Mouse (Mus musculus): ENCODE measurements at regions not wholly inside any gene's neighbourhood (a gene's known extent, or its start where the extent isn't known, plus 50 kb on each side); places are given as distances from the start of the nearest gene placed in this dataset.

- intact Hi-C loops (cut with DNase I) = loop anchor here (5.0 kb wide), 2 partner anchors 713 to 1238 kb away; no protein-coding TSS in a partner anchor
Measured at GRCm38 (mm10) chr15:30029257-30029899, 143.0 kb upstream of the Ctnnd2 start.

GRCm38 (mm10) chr15:30035367-30035766 lies 137.0 kb upstream of the Ctnnd2 start:
- DNase-seq (ENCODE audit: low spot score in 2 of 2) = peak in 1 of 2 experiments; percentile 54
- intact Hi-C loops (cut with DNase I) = no loop called here

More at GRCm38 (mm10) chr15:30029257-30029899, 143.0 kb upstream of the Ctnnd2 start:
- peak; percentile 67 to 83 for DNase-seq (ENCODE audit: low spot score in 2 of 2)

GRCm38 (mm10) chr15:30050851-30051250 lies 121.5 kb upstream of the Ctnnd2 start:
- intact Hi-C loops (cut with DNase I) = no loop called here
- DNase-seq (ENCODE audit: low spot score in 2 of 2) = no peak

DNA sequence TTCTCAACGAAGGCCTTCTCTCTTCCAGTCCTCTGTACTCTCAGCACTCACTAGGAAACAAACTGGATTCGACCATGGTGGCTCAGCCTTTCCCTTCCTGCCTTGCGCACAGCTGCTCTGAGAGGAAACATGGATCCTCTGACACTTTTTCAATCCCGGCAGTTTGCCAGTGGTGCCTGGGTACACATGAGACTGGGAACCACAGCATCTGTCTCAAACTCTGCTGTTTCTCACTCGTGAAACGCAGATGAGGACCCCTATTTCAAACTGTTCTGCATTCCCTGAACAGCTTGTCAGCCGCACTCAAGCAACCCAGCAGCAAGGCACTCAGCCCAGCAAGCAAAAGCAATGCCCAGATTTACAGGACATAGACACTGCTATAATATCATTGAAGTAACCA lies 112.6 kb upstream of the Ctnnd2 start:
- no peak for DNase-seq (ENCODE audit: low spot score in 2 of 2)
- intact Hi-C loops (cut with DNase I) = no loop called here

DNA sequence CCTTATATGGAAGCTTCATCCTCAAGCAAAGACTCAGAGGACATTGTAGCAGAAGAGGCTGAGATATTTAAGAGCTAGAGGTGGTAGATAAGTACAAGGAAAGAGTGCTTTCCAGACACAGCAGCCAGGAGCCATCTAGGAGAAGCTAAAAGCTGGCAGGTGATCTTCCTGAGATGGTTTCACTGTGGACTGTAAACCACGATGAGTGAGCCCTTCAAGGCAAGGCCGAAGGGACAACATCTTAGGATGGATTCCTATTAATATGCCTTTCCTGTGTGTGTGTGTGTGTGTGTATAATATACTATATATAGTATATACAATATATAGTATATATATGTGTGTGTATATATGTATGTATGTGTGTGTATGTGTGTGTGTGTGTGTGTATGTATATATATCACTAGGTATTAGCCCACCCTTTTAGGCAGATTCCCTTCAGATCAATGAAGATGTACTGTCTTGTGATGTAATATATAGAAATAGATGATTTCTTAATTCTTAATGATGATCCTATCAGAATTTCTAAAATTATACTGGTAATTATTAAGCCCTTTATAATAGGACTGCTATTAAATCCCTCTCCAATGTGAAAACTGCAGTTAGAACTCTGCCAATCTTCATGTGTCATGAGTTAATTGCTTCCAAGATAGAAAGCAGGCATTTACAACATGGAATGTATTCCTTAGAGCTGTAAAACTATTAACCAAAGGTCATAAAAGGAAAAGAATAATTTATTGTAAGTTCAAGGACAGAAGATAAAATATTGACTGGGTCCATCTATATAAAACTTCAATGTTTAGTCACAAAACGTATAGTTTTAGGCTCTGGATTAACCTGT lies 111.7 kb upstream of the Ctnnd2 start:
- intact Hi-C loops (cut with DNase I) = no loop called here
- DNase-seq (ENCODE audit: low spot score in 2 of 2) = no peak

DNA sequence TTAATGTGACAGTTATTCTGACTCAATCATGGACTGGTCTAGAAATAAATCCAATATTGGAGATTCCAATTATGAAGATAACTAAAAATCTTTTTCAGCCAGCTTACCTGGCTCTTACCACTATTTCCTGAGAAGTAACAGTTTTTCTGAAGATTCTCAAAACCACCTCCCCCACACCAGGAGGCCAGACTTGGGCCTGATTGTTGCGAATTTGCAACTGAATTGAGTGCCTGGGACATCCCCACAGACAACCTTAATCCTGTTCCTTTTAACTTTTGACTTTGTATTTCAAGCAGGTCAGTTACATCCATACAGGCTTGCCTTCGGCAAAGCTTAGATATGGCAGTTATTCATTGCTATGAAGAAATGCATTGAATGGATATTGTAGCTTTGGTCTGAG lies 100.7 kb upstream of the Ctnnd2 start:
- intact Hi-C loops (cut with DNase I) = no loop called here
- DNase-seq (ENCODE audit: low spot score in 2 of 2) = no peak

DNA sequence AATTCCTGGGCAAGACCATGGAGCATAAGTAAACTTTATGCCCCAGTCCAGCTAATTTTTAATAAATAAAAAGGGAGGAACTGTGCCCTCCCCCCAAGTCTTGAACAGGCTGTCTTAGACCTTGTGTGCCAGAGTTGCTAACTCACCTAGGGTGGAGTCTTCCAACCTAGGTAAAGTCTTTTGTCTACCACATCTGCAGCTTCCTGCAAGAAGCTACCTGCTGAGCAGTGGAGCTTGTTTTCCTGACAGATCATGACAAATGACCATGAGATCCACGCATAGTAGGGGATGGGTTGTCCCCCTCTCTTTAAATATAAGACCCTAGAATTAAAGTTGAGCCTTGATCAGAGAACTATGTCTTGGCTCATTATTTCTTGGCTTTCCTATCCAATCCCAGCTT lies 100.1 kb upstream of the Ctnnd2 start:
- intact Hi-C loops (cut with DNase I) = no loop called here

DNA sequence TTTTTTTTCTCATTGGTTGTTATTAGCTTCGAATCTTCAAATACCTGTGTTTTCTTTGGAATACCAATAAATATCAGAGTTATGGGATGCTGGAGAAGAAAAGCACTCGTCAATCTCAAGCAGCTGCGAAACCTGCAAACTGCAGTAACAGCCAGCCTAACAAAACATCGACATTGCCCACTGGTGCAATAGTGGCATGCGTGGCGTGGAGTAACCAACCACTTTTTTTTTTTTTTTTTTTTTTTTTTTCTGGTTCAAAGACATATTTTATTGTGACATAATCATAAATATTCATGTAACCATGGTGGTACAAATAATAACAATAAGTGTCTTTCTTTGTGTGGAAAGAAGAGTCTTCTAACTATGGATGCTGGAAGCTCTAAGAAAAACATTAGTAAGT lies 85.3 kb upstream of the Ctnnd2 start:
- no peak for DNase-seq (ENCODE audit: low spot score in 2 of 2)
- intact Hi-C loops (cut with DNase I) = no loop called here

More for the DNA sequence above, 100.1 kb upstream of the Ctnnd2 start:
- no peak for DNase-seq (ENCODE audit: low spot score in 2 of 2)

- DNase-seq (ENCODE audit: low spot score in 2 of 2) = peak in 1 of 2 experiments; percentile 55
- intact Hi-C loops (cut with DNase I) = no loop called here
Measured at GRCm38 (mm10) chr15:30122061-30122460, 50.3 kb upstream of the Ctnnd2 start.

Data from left cerebral cortex, postnatal 25 days (tissue).